Mouse (Mus musculus) right cerebral cortex, postnatal 4 days (tissue): ENCODE measurements at regions not wholly inside any gene's neighbourhood (a gene's known extent, or its start where the extent isn't known, plus 50 kb on each side); places are given as distances from the start of the nearest gene placed in this dataset.
"Not testable (repeated sequence)": the region's sequence is repeated elsewhere in the genome, so short reads cannot be mapped to it uniquely, and the experiment has no call there.

Source experiments
- DNase-seq: peaks from one replicate; pipeline ENCODE4 v3.0.0-alpha.2; 2022

GRCm38 (mm10) chr2:166309882-166310281 lies 154.4 kb upstream of the Sulf2 start:
- DNase-seq, result no peak

- DNase-seq, result no peak
Observed at GRCm38 (mm10) chr2:166307551-166307950, 152.1 kb upstream of the Sulf2 start.

GRCm38 (mm10) chr2:166305044-166306002 lies 149.9 kb upstream of the Sulf2 start:
- DNase-seq, result no peak

GRCm38 (mm10) chr2:166303854-166304253 lies 148.4 kb upstream of the Sulf2 start:
- DNase-seq, result no peak

GRCm38 (mm10) chr2:166301161-166301560 lies 145.7 kb upstream of the Sulf2 start:
- no peak for DNase-seq

GRCm38 (mm10) chr2:166294672-166295071 lies 139.2 kb upstream of the Sulf2 start:
- no peak for DNase-seq

- no peak for DNase-seq
Observed at GRCm38 (mm10) chr2:166292987-166293386, 137.5 kb upstream of the Sulf2 start.

GRCm38 (mm10) chr2:166291266-166291665 lies 135.8 kb upstream of the Sulf2 start:
- no peak for DNase-seq

GRCm38 (mm10) chr2:166290826-166291225 lies 135.4 kb upstream of the Sulf2 start:
- DNase-seq, result no peak

- no peak for DNase-seq
Observed at GRCm38 (mm10) chr2:166289198-166289597, 133.7 kb upstream of the Sulf2 start.

GRCm38 (mm10) chr2:166281137-166281536 lies 125.7 kb upstream of the Sulf2 start:
- DNase-seq, result not testable (repeated sequence)

GRCm38 (mm10) chr2:166280651-166281127 lies 125.2 kb upstream of the Sulf2 start:
- no peak for DNase-seq

GRCm38 (mm10) chr2:166279676-166280075 lies 124.2 kb upstream of the Sulf2 start:
- DNase-seq, result no peak

GRCm38 (mm10) chr2:166275398-166275797 lies 119.9 kb upstream of the Sulf2 start:
- no peak for DNase-seq

- no peak for DNase-seq
Observed at GRCm38 (mm10) chr2:166274016-166274346, 118.5 kb upstream of the Sulf2 start.

- peak; percentile 31 for DNase-seq
Observed at GRCm38 (mm10) chr2:166273312-166274015, 118.0 kb upstream of the Sulf2 start.

- no peak for DNase-seq
Observed at GRCm38 (mm10) chr2:166272841-166273240, 117.4 kb upstream of the Sulf2 start.

GRCm38 (mm10) chr2:166272190-166272543 lies 116.7 kb upstream of the Sulf2 start:
- DNase-seq, result no peak

GRCm38 (mm10) chr2:166271373-166272189 lies 116.1 kb upstream of the Sulf2 start:
- peak; percentile 36 for DNase-seq

- no peak for DNase-seq
Observed at GRCm38 (mm10) chr2:166270007-166270406, 114.5 kb upstream of the Sulf2 start.

GRCm38 (mm10) chr2:166266915-166267314 lies 111.5 kb upstream of the Sulf2 start:
- no peak for DNase-seq

GRCm38 (mm10) chr2:166266507-166266906 lies 111.0 kb upstream of the Sulf2 start:
- no peak for DNase-seq

- DNase-seq, result no peak
Observed at GRCm38 (mm10) chr2:166264756-166265155, 109.3 kb upstream of the Sulf2 start.
